Mouse (Mus musculus) brain, embryonic 14.5 days (tissue): ENCODE measurements around the gene Npff.

Experiments
- CTCF ChIP-seq: fragments of 200-500 bp; IDR thresholded peaks from 2 replicates; pipeline ENCODE4 v1.5.1; 2012; ENCODE audit warnings: inconsistent platforms, mild to moderate bottlenecking, moderate library complexity, borderline replicate concordance; ENCODE audit not compliant: insufficient read depth, insufficient read length; ENCODE audit errors: extremely low read depth
- POLR2A ChIP-seq: fragments of 200-500 bp; IDR thresholded peaks from 2 replicates; pipeline ENCODE4 v1.6.1; 2012; ENCODE audit warnings: mild to moderate bottlenecking, inconsistent platforms, borderline replicate concordance; ENCODE audit not compliant: poor library complexity, insufficient read depth, insufficient read length, severe bottlenecking; ENCODE audit errors: extremely low read depth

GRCm38 (mm10) chr15:102518859-102519201 is 5.9 kb downstream of the Npff start:
- TF ChIP-seq POLR2A (no peak), CTCF (no peak)
